Mouse (Mus musculus) liver, postnatal 0 days (tissue): ENCODE measurements around the gene Ttc25.

Source experiments
- CTCF ChIP-seq: sonication (generic); IDR thresholded peaks from 2 replicates; pipeline ENCODE4 v1.5.1; 2016; ENCODE audit warnings: antibody characterized with exemption, low read depth
- EP300 ChIP-seq: IDR thresholded peaks from 2 replicates; pipeline ENCODE4 v1.6.1; 2016; ENCODE audit warnings: antibody characterized with exemption, low read depth, mild to moderate bottlenecking

- TF ChIP-seq CTCF (no peak), EP300 (no peak)
Observed at GRCm38 (mm10) chr11:100607121-100607520, 61.7 kb downstream of the Ttc25 start.
